Mouse (Mus musculus) liver, embryonic 14.5 days (tissue): ENCODE results near the gene Ccdc34. TPM values are rescaled to one million over a fixed set of nuclear protein-coding genes. Genes with fewer than 3 reads are reported as not detected.

Experiments used
- ATAC-seq: fragments of 200-750 bp; cut with Nextera tagmentation; 2 replicates; pipeline ENCODE4 v1.8.0; 2017; ENCODE audit warnings: moderate number of reproducible peaks, mild to moderate bottlenecking, moderate library complexity; ENCODE audit not compliant: insufficient read depth
- DNase-seq, 3 experiments: peaks; one replicate each; pipeline ENCODE4 v3.0.0-alpha.2; 2012 to 2013; ENCODE audit warnings: low read depth in 3 of 3, low spot score in 3 of 3
- H3K27ac ChIP-seq: fragments of 300-500 bp; sonication (generic); 2 replicates; pipeline ENCODE4 v1.5.1; 2014; ENCODE audit warnings: moderate library complexity, mild to moderate bottlenecking, control low read depth, inconsistent platforms
- H3K27me3 ChIP-seq: fragments of 300-500 bp; sonication (generic); 2 replicates; pipeline ENCODE4 v1.6.1; 2014; ENCODE audit warnings: mild to moderate bottlenecking, low read length, moderate library complexity; ENCODE audit not compliant: control insufficient read depth, insufficient read depth
- H3K36me3 ChIP-seq: fragments of 300-500 bp; sonication (generic); replicated peaks from 2 replicates; pipeline ENCODE4 v1.6.1; 2014; ENCODE audit warnings: low read depth; ENCODE audit not compliant: control insufficient read depth, insufficient read depth
- H3K4me1 ChIP-seq, 2 experiments: fragments of 200-500 bp in 1 of 2; fragments of 300-500 bp in 1 of 2; sonication (generic) in 1 of 2; replicated peaks; 2 replicates each; pipeline ENCODE4 v1.6.1; 2012 to 2014; ENCODE audit warnings: antibody characterized with exemption in 1 of 2, inconsistent platforms in 1 of 2, low read length in 1 of 2; ENCODE audit not compliant: control insufficient read depth in 2 of 2, insufficient read depth in 2 of 2
- H3K4me2 ChIP-seq: fragments of 300-500 bp; sonication (generic); 2 replicates; pipeline ENCODE4 v1.6.1; 2014; ENCODE audit warnings: low read depth, mild to moderate bottlenecking, control low read depth, moderate library complexity
- H3K4me3 ChIP-seq, 2 experiments: fragments of 200-500 bp in 1 of 2; fragments of 300-500 bp in 1 of 2; sonication (generic) in 1 of 2; 2 replicates each; pipeline ENCODE4 v1.5.1; 2012 to 2014; ENCODE audit warnings: low read depth in 2 of 2, low read length in 2 of 2, mild to moderate bottlenecking in 2 of 2, control low read depth in 1 of 2, inconsistent platforms in 1 of 2, moderate library complexity in 1 of 2; ENCODE audit not compliant: insufficient read depth in 1 of 2
- H3K9ac ChIP-seq: fragments of 300-500 bp; sonication (generic); replicated peaks from 2 replicates; pipeline ENCODE4 v1.6.1; 2014; ENCODE audit warnings: mild to moderate bottlenecking, control low read depth, moderate library complexity
- H3K9me3 ChIP-seq: fragments of 300-500 bp; sonication (generic); 2 replicates; pipeline ENCODE4 v1.6.1; 2016; ENCODE audit warnings: low read length, mixed read lengths; ENCODE audit not compliant: control insufficient read depth
- CTCF ChIP-seq: IDR thresholded peaks from 2 replicates; pipeline ENCODE4 v1.5.1; 2016; ENCODE audit warnings: antibody characterized with exemption, low read depth, control low read depth
- EP300 ChIP-seq: IDR thresholded peaks from 2 replicates; pipeline ENCODE4 v1.6.1; 2016; ENCODE audit warnings: antibody characterized with exemption, low read depth
- WGBS: fragments of 180-500 bp; shearing (Covaris S2); extraction: QIAGEN DNeasy Blood & Tissue Kit; methylation state at CpG from one replicate; pipeline ENCODE4 v1.1.7; 2014; ENCODE audit not compliant: insufficient replicate concordance; 5-methylcytosine and 5-hydroxymethylcytosine counted together
- polyA plus RNA-seq, 2 experiments: library from polyadenylated mRNA; depleted of rRNA in 1 of 2; stranded (reverse) in 1 of 2; unstranded in 1 of 2; fragments of >200 nt; fragmentation: Nextera tagmentation in 1 of 2; extraction: Ambion mirVana in 1 of 2; gene quantifications; 2 replicates each; pipeline versions ENCODE4 v1.2.1 to v1.2.3; 2012 to 2014

Ccdc34 gene
- polyA plus RNA-seq, 2 experiments, result 19.6 to 22.8 TPM

- TF ChIP-seq CTCF (no peak), EP300 (no peak)
- Histone ChIP-seq H3K4me1 (0 out of 4 replicates have a peak, but pooled peaks cover 0 to 5% of the 10 kb centered on the region in 2 experiments), H3K27ac (no peak overlapping the region), H3K9ac (no peak overlapping the region), H3K9me3 (no peaks in the 10 kb centered on the region), H3K36me3 (peaks cover 7% of the 10 kb centered on the region), H3K27me3 (no peaks in the 10 kb centered on the region), H3K4me2 (no peak overlapping the region), H3K4me3 (no peak overlapping the region)
- 81% methylated on average over 5 of the region's 5 CpGs for WGBS
- ATAC-seq, result no peak
- no peak for DNase-seq
Measured at GRCm38 (mm10) chr2:110038341-110038740, 20.7 kb downstream of the Ccdc34 start.

GRCm38 (mm10) chr2:110042861-110043760 is 25.5 kb downstream of the Ccdc34 start:
- Histone ChIP-seq H3K4me1 (no peaks in the 10 kb centered on the region), H3K9ac (no peak overlapping the region), H3K4me3 (no peak overlapping the region), H3K9me3 (no peaks in the 10 kb centered on the region), H3K36me3 (peaks cover 2% of the 10 kb centered on the region), H3K4me2 (no peak overlapping the region), H3K27me3 (no peaks in the 10 kb centered on the region), H3K27ac (no peak overlapping the region)
- 83% methylated on average over 5 of the region's 5 CpGs for whole genome bisulfite sequencing
- TF ChIP-seq EP300 (no peak), CTCF (no peak)
- no peak for DNase-seq
- ATAC-seq, result no peak

- Histone ChIP-seq H3K27me3 (no peaks in the 10 kb centered on the region), H3K4me2 (no peak overlapping the region), H3K9me3 (no peaks in the 10 kb centered on the region), H3K36me3 (no peaks in the 10 kb centered on the region), H3K9ac (no peak overlapping the region), H3K4me1 (no peaks in the 10 kb centered on the region), H3K27ac (no peak overlapping the region), H3K4me3 (no peak overlapping the region)
- no peak for DNase-seq
- ATAC-seq, result no peak
- WGBS, result 65% methylated on average over 4 of the region's 4 CpGs
- no peak for TF ChIP-seq CTCF
- no peak for TF ChIP-seq EP300
Measured at GRCm38 (mm10) chr2:110058424-110058823, 40.8 kb downstream of the Ccdc34 start.

- no peak overlapping the region for H3K27ac ChIP-seq
- H3K27me3 ChIP-seq, result no peaks in the 10 kb centered on the region
- no peaks in the 10 kb centered on the region for H3K9me3 ChIP-seq
- no peak overlapping the region for H3K4me3 ChIP-seq
- no peak for TF ChIP-seq EP300
- peak; percentile 5; the same call in 1 of the 2 replicates for TF ChIP-seq CTCF
- no peak for ATAC-seq
- no peak overlapping the region for H3K4me2 ChIP-seq
- WGBS, result 70% methylated on average over 1 of the region's 1 CpGs
- no peak for DNase-seq
- no peak overlapping the region for H3K9ac ChIP-seq
- no peaks in the 10 kb centered on the region for H3K36me3 ChIP-seq
- H3K4me1 ChIP-seq, result no peaks in the 10 kb centered on the region
Measured at GRCm38 (mm10) chr2:110063131-110063530, 45.5 kb downstream of the Ccdc34 start.

- Histone ChIP-seq H3K4me3 (no peak overlapping the region), H3K9ac (no peak overlapping the region), H3K27ac (no peak overlapping the region), H3K27me3 (no peaks in the 10 kb centered on the region), H3K4me1 (no peaks in the 10 kb centered on the region), H3K4me2 (no peak overlapping the region), H3K9me3 (no peaks in the 10 kb centered on the region), H3K36me3 (no peaks in the 10 kb centered on the region)
- DNase-seq, result no peak
- ATAC-seq, result no peak
- no peak for TF ChIP-seq CTCF
- no peak for TF ChIP-seq EP300
Measured at GRCm38 (mm10) chr2:110068916-110069315, 51.3 kb downstream of the Ccdc34 start.
